Mouse (Mus musculus) midbrain, embryonic 10.5 days (tissue): ENCODE results near the gene Top2a. TPM values are rescaled to one million over a fixed set of nuclear protein-coding genes. Genes with fewer than 3 reads are reported as not detected.
A peak's percentile ranks its signal among the peaks of the same experiment; 100 is the strongest.

Experiments used
- DNase-seq: peaks from one replicate; pipeline ENCODE4 v3.0.0-alpha.2; 2017; ENCODE audit warnings: low spot score
- H3K27ac ChIP-seq: fragments of 300-500 bp; sonication (generic); replicated peaks from 2 replicates; pipeline ENCODE4 v1.5.1; 2016; ENCODE audit warnings: mild to moderate bottlenecking
- H3K27me3 ChIP-seq: fragments of 300-500 bp; sonication (generic); 2 replicates; pipeline ENCODE4 v1.6.1; 2016; ENCODE audit warnings: low read depth, mild to moderate bottlenecking; ENCODE audit not compliant: poor library complexity, severe bottlenecking
- H3K36me3 ChIP-seq: fragments of 300-500 bp; sonication (generic); 2 replicates; pipeline ENCODE4 v1.6.1; 2016; ENCODE audit warnings: mild to moderate bottlenecking, moderate library complexity
- H3K4me1 ChIP-seq: fragments of 300-500 bp; sonication (generic); 2 replicates; pipeline ENCODE4 v1.6.1; 2016
- H3K4me3 ChIP-seq: fragments of 300-500 bp; sonication (generic); 2 replicates; pipeline ENCODE4 v1.5.1; 2016; ENCODE audit warnings: mild to moderate bottlenecking, moderate library complexity
- H3K9me3 ChIP-seq: fragments of 300-500 bp; sonication (generic); replicated peaks from 2 replicates; pipeline ENCODE4 v1.6.1; 2016; ENCODE audit warnings: mild to moderate bottlenecking
- WGBS: fragments of 180-500 bp; shearing (Covaris S2); methylation state at CpG from one replicate; pipeline ENCODE4 v1.1.7; 2016; 5-methylcytosine and 5-hydroxymethylcytosine counted together
- polyA plus RNA-seq: library from polyadenylated mRNA; unstranded; fragments of >200 nt; fragmentation: Nextera tagmentation; extraction: Ambion mirVana; gene quantifications from 2 replicates; pipeline ENCODE4 v1.2.1, GENCODE M21; 2016

Top2a gene
- polyA plus RNA-seq, 1 experiment from 2014 or later: 357 TPM

GRCm38 (mm10) chr11:98947969-98948569 lies 75.9 kb downstream of the Top2a start:
- Histone ChIP-seq H3K4me3 (no peak overlapping the region), H3K9me3 (no peaks in the 10 kb centered on the region), H3K27ac (no peak overlapping the region), H3K27me3 (no peaks in the 10 kb centered on the region), H3K4me1 (peaks cover 68% of the 10 kb centered on the region), H3K36me3 (peaks cover 19% of the 10 kb centered on the region; the same call in 1 of the 2 replicates)
- 91% methylated on average over 18 of the region's 18 CpGs for WGBS
- DNase-seq: no peak

- Histone ChIP-seq H3K4me3 (peak overlapping the region; percentile 19; the same call in 1 of the 2 replicates), H3K4me1 (peaks cover 76% of the 10 kb centered on the region), H3K27me3 (no peaks in the 10 kb centered on the region), H3K36me3 (peaks cover 5% of the 10 kb centered on the region; the same call in 1 of the 2 replicates), H3K9me3 (no peaks in the 10 kb centered on the region), H3K27ac (peak overlapping the region; percentile 94)
- no peak for DNase-seq
- WGBS: 43% methylated on average over 3 of the region's 3 CpGs
Observed at GRCm38 (mm10) chr11:98945605-98945977, 78.4 kb downstream of the Top2a start.

- H3K27me3 ChIP-seq: 0 out of 2 replicates have a peak, but pooled peaks cover 2% of the 10 kb centered on the region
- WGBS: 25% methylated on average over 11 of the region's 11 CpGs
- no peaks in the 10 kb centered on the region; the same call in 1 of the 2 replicates for H3K36me3 ChIP-seq
- H3K9me3 ChIP-seq: no peaks in the 10 kb centered on the region
- DNase-seq: no peak
- H3K27ac ChIP-seq: peak overlapping the region; percentile 94
- peaks cover 76% of the 10 kb centered on the region for H3K4me1 ChIP-seq
- peak overlapping the region; percentile 28; the same call in 1 of the 2 replicates for H3K4me3 ChIP-seq
Observed at GRCm38 (mm10) chr11:98944897-98945604, 78.9 kb downstream of the Top2a start.

- 29% methylated on average over 14 of the region's 14 CpGs for WGBS
- Histone ChIP-seq H3K27me3 (peaks cover 13% of the 10 kb centered on the region), H3K9me3 (no peaks in the 10 kb centered on the region), H3K27ac (peak overlapping the region; percentile 94), H3K4me3 (peak overlapping the region; percentile 28), H3K4me1 (peaks cover 78% of the 10 kb centered on the region), H3K36me3 (no peaks in the 10 kb centered on the region)
- no peak for DNase-seq
Observed at GRCm38 (mm10) chr11:98943741-98944461, 80.1 kb downstream of the Top2a start.

Other genes starting within 250 kb of the Top2a start
- 1.4 TPM in 2 replicates for gene Nr1d1, start 248.9 kb downstream of the Top2a start, polyA plus RNA-seq
- gene Msl1, start 228.7 kb downstream of the Top2a start, polyA plus RNA-seq: 22.9 and 24.3 TPM in 2 replicates
- 49.0 and 55.7 TPM in 2 replicates for gene Casc3, start 219.3 kb downstream of the Top2a start, polyA plus RNA-seq
- 1.3 TPM in 2 replicates for gene Rapgefl1, start 187.4 kb downstream of the Top2a start, polyA plus RNA-seq
- 3.7 and 3.9 TPM in 2 replicates for gene Wipf2, start 160.6 kb downstream of the Top2a start, polyA plus RNA-seq
- gene Cdc6, start 116.4 kb downstream of the Top2a start, polyA plus RNA-seq: 53.3 and 67.8 TPM in 2 replicates
- gene Rara, start 96.4 kb downstream of the Top2a start, polyA plus RNA-seq: 15.5 and 16.1 TPM in 2 replicates
- gene Gjd3, start 41.2 kb downstream of the Top2a start, polyA plus RNA-seq: 0.16 TPM in 1 of 2 replicates, not detected in the other
- 290 and 322 TPM in 2 replicates for gene Igfbp4, start 17.1 kb upstream of the Top2a start, polyA plus RNA-seq
- gene Tns4, start 65.1 kb upstream of the Top2a start, polyA plus RNA-seq: 0.55 and 0.84 TPM in 2 replicates
- gene Ccr7, start 130.9 kb upstream of the Top2a start, polyA plus RNA-seq: 0.14 TPM in 1 of 2 replicates, not detected in the other
- gene Smarce1, start 206.8 kb upstream of the Top2a start, polyA plus RNA-seq: 296 and 338 TPM in 2 replicates
- gene Krt222, start 219.9 kb upstream of the Top2a start, polyA plus RNA-seq: 0.12 and 0.24 TPM in 2 replicates